Mouse (Mus musculus): ENCODE data around the gene E130116L18Rik. TPM values are rescaled to one million over a fixed set of nuclear protein-coding genes. Genes with fewer than 3 reads are reported as not detected.
"Not testable (repeated sequence)": the region's sequence is repeated elsewhere in the genome, so short reads cannot be mapped to it uniquely, and the experiment has no call there.

The E130116L18Rik gene
- polyA plus RNA-seq, 1 experiment from 2014 or later = not detected

DNA sequence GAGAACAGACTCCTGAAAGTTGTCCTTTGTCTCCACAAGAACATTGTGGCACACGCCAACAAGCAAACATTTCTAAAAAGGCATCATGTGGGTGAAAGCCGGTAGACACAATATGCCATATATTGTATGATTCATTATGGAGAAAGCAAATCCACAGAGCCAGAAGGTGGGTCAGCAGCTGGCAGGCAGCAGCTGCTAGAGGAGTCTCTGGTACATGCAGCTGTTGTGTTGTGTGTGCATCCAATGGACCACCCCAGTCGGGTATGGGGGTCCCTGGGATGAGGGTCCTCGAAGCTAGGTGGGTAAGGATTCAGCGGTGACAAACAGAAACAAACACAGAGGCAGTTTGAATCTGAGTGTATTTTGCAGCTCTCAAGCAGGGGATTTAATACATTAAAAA is 45.0 kb downstream of the E130116L18Rik start:
- ATAC-seq (ENCODE audit: low read depth); H3K4me1 ChIP-seq (ENCODE audit: control insufficient read depth, insufficient read depth, low read length); H3K27me3 ChIP-seq (ENCODE audit: control insufficient read depth, insufficient read depth, low read length); H3K36me3 ChIP-seq (ENCODE audit: control insufficient read depth, insufficient read depth, low read length); H3K27ac ChIP-seq (ENCODE audit: low read depth, low read length); H3K9me3 ChIP-seq (ENCODE audit: control insufficient read depth, low read length); H3K4me3 ChIP-seq (ENCODE audit: low read depth, low read length); H3K9ac ChIP-seq (replicated peaks; ENCODE audit: low read depth, low read length); H3K4me2 ChIP-seq (ENCODE audit: low read depth, low read length): not testable (repeated sequence)
- WGBS = 93% methylated on average over 5 of the region's 5 CpGs

Other genes starting within 250 kb of the E130116L18Rik start
- 98.9 and 102 TPM in 2 replicates for gene Prkag2, start 122.5 kb downstream of the E130116L18Rik start, polyA plus RNA-seq (2014; fragmentation: Nextera tagmentation; extraction: Ambion mirVana)
- gene Galntl5, start 41.7 kb downstream of the E130116L18Rik start, polyA plus RNA-seq (2014; fragmentation: Nextera tagmentation; extraction: Ambion mirVana) = not detected in 2 replicates
- gene Galnt11, start 1.2 kb downstream of the E130116L18Rik start, polyA plus RNA-seq (2014; fragmentation: Nextera tagmentation; extraction: Ambion mirVana) = 65.5 and 69.0 TPM in 2 replicates

All from neural tube, embryonic 14.5 days (tissue).